Mouse (Mus musculus) heart, postnatal 0 days (tissue): Measurements from ENCODE around the gene Caml. TPM values are rescaled to one million over a fixed set of nuclear protein-coding genes. Genes with fewer than 3 reads are reported as not detected.

Experiments used
- ATAC-seq: fragments of 200-750 bp; cut with Nextera tagmentation; 2 replicates; pipeline ENCODE4 v1.8.0; 2017; ENCODE audit warnings: low read depth, moderate number of reproducible peaks, moderate library complexity; ENCODE audit not compliant: insufficient read depth
- DNase-seq: peaks from one replicate; pipeline ENCODE4 v3.0.0-alpha.2; 2016; ENCODE audit warnings: low spot score
- H3K27ac ChIP-seq: fragments of 300-500 bp; sonication (generic); 2 replicates; pipeline ENCODE4 v1.5.1; 2014; ENCODE audit warnings: low read depth, mild to moderate bottlenecking
- H3K27me3 ChIP-seq: fragments of 300-500 bp; sonication (generic); 2 replicates; pipeline ENCODE4 v1.6.1; 2014; ENCODE audit warnings: low read length, mixed read lengths; ENCODE audit not compliant: control insufficient read depth, insufficient read depth
- H3K36me3 ChIP-seq: fragments of 300-500 bp; sonication (generic); replicated peaks from 2 replicates; pipeline ENCODE4 v1.6.1; 2014; ENCODE audit warnings: low read length, mixed read lengths; ENCODE audit not compliant: control insufficient read depth, insufficient read depth
- H3K4me1 ChIP-seq: fragments of 300-500 bp; sonication (generic); 2 replicates; pipeline ENCODE4 v1.6.1; 2014; ENCODE audit warnings: antibody characterized with exemption; ENCODE audit not compliant: control insufficient read depth, insufficient read depth
- H3K4me2 ChIP-seq: fragments of 300-500 bp; sonication (generic); 2 replicates; pipeline ENCODE4 v1.6.1; 2014; ENCODE audit warnings: low read depth, mild to moderate bottlenecking, low read length, moderate library complexity
- H3K4me3 ChIP-seq: fragments of 300-500 bp; sonication (generic); 2 replicates; pipeline ENCODE4 v1.5.1; 2014; ENCODE audit warnings: low read depth, low read length
- H3K9ac ChIP-seq: fragments of 300-500 bp; sonication (generic); replicated peaks from 2 replicates; pipeline ENCODE4 v1.6.1; 2014; ENCODE audit warnings: low read depth, low read length, mixed read lengths
- H3K9me3 ChIP-seq: fragments of 300-500 bp; sonication (generic); replicated peaks from 2 replicates; pipeline ENCODE4 v1.6.1; 2016; ENCODE audit warnings: low read length; ENCODE audit not compliant: control insufficient read depth
- CTCF ChIP-seq: IDR thresholded peaks from 2 replicates; pipeline ENCODE4 v1.5.1; 2016; ENCODE audit warnings: antibody characterized with exemption, control low read depth, low read depth
- EP300 ChIP-seq: IDR thresholded peaks from 2 replicates; pipeline ENCODE4 v1.6.1; 2016; ENCODE audit warnings: antibody characterized with exemption, low read depth
- WGBS: fragments of 180-500 bp; shearing (Covaris S2); extraction: QIAGEN DNeasy Blood & Tissue Kit; methylation state at CpG from one replicate; pipeline ENCODE4 v1.1.7; 2014; 5-methylcytosine and 5-hydroxymethylcytosine counted together
- polyA plus RNA-seq: library from polyadenylated mRNA; unstranded; fragments of >200 nt; fragmentation: Nextera tagmentation; extraction: Ambion mirVana; gene quantifications from 2 replicates; pipeline ENCODE4 v1.2.1, GENCODE M21; 2015
- total RNA-seq: library from RNA; depleted of rRNA; stranded (reverse); fragments of >200 nt; gene quantifications from 2 replicates; pipeline ENCODE4 v1.2.3, GENCODE M21; 2014; ENCODE audit warnings: low replicate concordance

Gene Caml
- total and polyA plus RNA-seq, 2 experiments from 2014 or later: 17.9 to 30.9 TPM

- ATAC-seq: no peak
- WGBS: 76% methylated on average over 10 of the region's 10 CpGs
Measured at GRCm38 (mm10) chr13:55606899-55607623, 15.7 kb upstream of the Caml start.

GRCm38 (mm10) chr13:55607624-55608006 is 15.2 kb upstream of the Caml start:
- Histone ChIP-seq H3K36me3 (peaks cover 47% of the 10 kb centered on the region), H3K4me2 (no peak overlapping the region), H3K9me3 (no peaks in the 10 kb centered on the region), H3K27me3 (no peaks in the 10 kb centered on the region), H3K27ac (no peak overlapping the region), H3K9ac (no peak overlapping the region), H3K4me1 (no peaks in the 10 kb centered on the region), H3K4me3 (no peak overlapping the region)
- ATAC-seq: no peak
- DNase-seq: no peak
- TF ChIP-seq EP300 (no peak), CTCF (no peak)
- 95% methylated on average over 2 of the region's 2 CpGs for WGBS

More at GRCm38 (mm10) chr13:55606899-55607623, 15.7 kb upstream of the Caml start:
- no peak overlapping the region for H3K4me3 ChIP-seq
- no peaks in the 10 kb centered on the region for H3K27me3 ChIP-seq
- H3K4me2 ChIP-seq: no peak overlapping the region
- H3K27ac ChIP-seq: no peak overlapping the region
- no peaks in the 10 kb centered on the region for H3K4me1 ChIP-seq
- H3K36me3 ChIP-seq: peaks cover 47% of the 10 kb centered on the region
- TF ChIP-seq CTCF (no peak), EP300 (no peak)
- no peaks in the 10 kb centered on the region for H3K9me3 ChIP-seq
- H3K9ac ChIP-seq: no peak overlapping the region
- DNase-seq: no peak

- DNase-seq (no peak), ATAC-seq (no peak)
- Histone ChIP-seq H3K27me3 (no peaks in the 10 kb centered on the region), H3K4me1 (no peaks in the 10 kb centered on the region), H3K9me3 (no peaks in the 10 kb centered on the region), H3K4me2 (no peak overlapping the region), H3K27ac (no peak overlapping the region), H3K9ac (no peak overlapping the region), H3K4me3 (no peak overlapping the region), H3K36me3 (peaks cover 26% of the 10 kb centered on the region)
- WGBS: 69% methylated on average over 7 of the region's 7 CpGs
- TF ChIP-seq EP300: no peak
Measured at GRCm38 (mm10) chr13:55611996-55612395, 10.8 kb upstream of the Caml start.

GRCm38 (mm10) chr13:55613471-55613870 is 9.3 kb upstream of the Caml start:
- H3K36me3 ChIP-seq: peaks cover 13% of the 10 kb centered on the region
- DNase-seq: no peak
- 0 out of 2 replicates have a peak, but pooled peaks cover 3% of the 10 kb centered on the region for H3K9me3 ChIP-seq
- no peak overlapping the region for H3K4me2 ChIP-seq
- TF ChIP-seq CTCF (no peak), EP300 (no peak)
- 43% methylated on average over 5 of the region's 5 CpGs for WGBS
- no peak overlapping the region for H3K9ac ChIP-seq
- H3K27me3 ChIP-seq: no peaks in the 10 kb centered on the region
- no peak overlapping the region for H3K4me3 ChIP-seq
- no peak overlapping the region for H3K27ac ChIP-seq
- no peaks in the 10 kb centered on the region for H3K4me1 ChIP-seq
- ATAC-seq: no peak

GRCm38 (mm10) chr13:55619328-55619727 is 3.5 kb upstream of the Caml start:
- TF ChIP-seq CTCF: no peak
- TF ChIP-seq EP300: no peak
- no peak overlapping the region for H3K27ac ChIP-seq
- H3K36me3 ChIP-seq: no peaks in the 10 kb centered on the region
- H3K4me2 ChIP-seq: no peak overlapping the region
- H3K27me3 ChIP-seq: no peaks in the 10 kb centered on the region
- H3K9me3 ChIP-seq: 0 out of 2 replicates have a peak, but pooled peaks cover 3% of the 10 kb centered on the region
- H3K4me1 ChIP-seq: 0 out of 2 replicates have a peak, but pooled peaks cover 7% of the 10 kb centered on the region
- no peak for ATAC-seq
- WGBS: 71% methylated on average over 4 of the region's 4 CpGs
- peak; percentile 34 for DNase-seq
- no peak overlapping the region for H3K9ac ChIP-seq
- H3K4me3 ChIP-seq: no peak overlapping the region
